Mouse (Mus musculus): ENCODE results near the gene Clec1b. TPM values are rescaled to one million over a fixed set of nuclear protein-coding genes. Genes with fewer than 3 reads are reported as not detected.

Clec1b gene
- polyA plus RNA-seq (2014; fragmentation: Illumina TruSeq; extraction: RNeasy Lipid Tissue Mini Kit (QIAGEN cat#74804); ENCODE audit: low read depth, low replicate concordance) = 2.3 TPM

GRCm38 (mm10) chr6:129396997-129397396, at the start of gene Clec1b:
Gene Clec1b (plus strand): TSS chr6:129397297.

DNA sequence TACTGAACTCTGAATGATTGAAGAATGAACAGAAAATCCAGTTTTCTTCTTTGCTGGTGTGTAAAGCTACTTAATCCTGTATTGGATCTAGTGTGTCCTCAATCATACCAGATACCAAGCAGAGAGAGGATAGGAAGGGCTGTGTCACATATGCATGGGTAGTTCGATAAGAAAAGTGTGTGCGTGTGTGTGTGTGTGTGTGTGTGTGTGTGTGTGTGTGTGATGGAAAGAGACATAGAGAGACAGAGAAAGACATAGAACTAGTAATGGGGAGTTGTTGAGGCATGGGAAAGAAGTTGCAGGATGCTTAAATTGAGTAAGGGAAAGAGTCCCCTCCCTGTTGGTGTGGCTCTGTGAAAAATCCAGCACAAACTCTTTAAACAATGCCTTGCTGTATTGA, 11.3 kb upstream of the Clec1b start, which contains the start of gene Clec12b:
Gene Clec12b, minus strand, starts transcription at position 101 of the 400 bp plus-strand sequence.

GRCm38 (mm10) chr6:129408562-129408961, 11.5 kb downstream of the Clec1b start, which contains the start of gene Clec9a:
Gene Clec9a (plus strand): TSS chr6:129408862.

DNA sequence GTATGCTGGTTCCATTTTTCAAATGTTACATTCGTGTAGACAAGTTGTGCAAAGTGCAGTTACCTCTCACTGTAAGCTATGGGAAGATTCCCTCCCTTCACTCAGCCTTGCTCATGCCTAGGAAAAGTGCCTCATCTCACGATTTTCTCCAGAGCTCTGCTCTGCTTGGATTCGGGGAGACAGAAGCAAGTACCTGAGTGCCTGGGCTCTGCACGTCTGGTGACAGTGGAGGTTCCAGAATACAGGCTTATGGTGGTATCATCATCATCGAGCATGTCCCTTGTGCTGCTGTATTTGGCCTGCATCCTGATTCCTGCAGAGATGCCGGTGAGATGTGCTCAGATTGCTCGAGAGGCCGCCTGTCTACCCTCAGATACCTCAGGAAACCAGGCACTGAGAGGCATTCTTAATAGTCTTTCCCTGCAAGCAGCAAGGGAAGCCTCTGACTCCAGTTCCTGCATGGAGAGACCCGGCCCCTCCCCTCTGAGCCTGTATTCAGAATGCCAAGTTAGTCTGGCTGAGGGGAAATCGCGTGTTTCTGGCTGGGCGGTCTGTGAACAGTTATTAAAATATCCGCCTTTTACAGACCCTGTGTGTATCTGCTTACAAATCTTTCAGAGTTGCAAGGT, 54.4 kb downstream of the Clec1b start, which contains the start of gene Clec1a:
Gene Clec1a, minus strand, starts transcription at position 590 of the 629 bp plus-strand sequence.

Other genes with a start within 250 kb of the Clec1b start
- gene Clec2d, start 216.7 kb upstream of the Clec1b start, polyA plus RNA-seq (2014; fragmentation: Illumina TruSeq; extraction: RNeasy Lipid Tissue Mini Kit (QIAGEN cat#74804); ENCODE audit: low read depth, low replicate concordance) = 156 TPM
- gene Cd69, start 121.9 kb upstream of the Clec1b start, polyA plus RNA-seq (2014; fragmentation: Illumina TruSeq; extraction: RNeasy Lipid Tissue Mini Kit (QIAGEN cat#74804); ENCODE audit: low read depth, low replicate concordance) = 0.97 TPM
- gene 4922502D21Rik, start 65.5 kb upstream of the Clec1b start, polyA plus RNA-seq (2014; fragmentation: Illumina TruSeq; extraction: RNeasy Lipid Tissue Mini Kit (QIAGEN cat#74804); ENCODE audit: low read depth, low replicate concordance) = not detected
- gene Clec12a, start 54.6 kb upstream of the Clec1b start, polyA plus RNA-seq (2014; fragmentation: Illumina TruSeq; extraction: RNeasy Lipid Tissue Mini Kit (QIAGEN cat#74804); ENCODE audit: low read depth, low replicate concordance) = 2.3 TPM
- gene Clec12b, start 11.4 kb upstream of the Clec1b start, polyA plus RNA-seq (2014; fragmentation: Illumina TruSeq; extraction: RNeasy Lipid Tissue Mini Kit (QIAGEN cat#74804); ENCODE audit: low read depth, low replicate concordance) = 1.1 TPM
- 0.77 TPM for gene Clec9a, start 11.6 kb downstream of the Clec1b start, polyA plus RNA-seq (2014; fragmentation: Illumina TruSeq; extraction: RNeasy Lipid Tissue Mini Kit (QIAGEN cat#74804); ENCODE audit: low read depth, low replicate concordance)
- gene Clec1a, start 54.7 kb downstream of the Clec1b start, polyA plus RNA-seq (2014; fragmentation: Illumina TruSeq; extraction: RNeasy Lipid Tissue Mini Kit (QIAGEN cat#74804); ENCODE audit: low read depth, low replicate concordance) = 9.7 TPM
- 0.12 TPM for gene Olr1, start 109.9 kb downstream of the Clec1b start, polyA plus RNA-seq (2014; fragmentation: Illumina TruSeq; extraction: RNeasy Lipid Tissue Mini Kit (QIAGEN cat#74804); ENCODE audit: low read depth, low replicate concordance)
- gene Tmem52b, start 115.3 kb downstream of the Clec1b start, polyA plus RNA-seq (2014; fragmentation: Illumina TruSeq; extraction: RNeasy Lipid Tissue Mini Kit (QIAGEN cat#74804); ENCODE audit: low read depth, low replicate concordance) = 745 TPM
- gene Gabarapl1, start 135.9 kb downstream of the Clec1b start, polyA plus RNA-seq (2014; fragmentation: Illumina TruSeq; extraction: RNeasy Lipid Tissue Mini Kit (QIAGEN cat#74804); ENCODE audit: low read depth, low replicate concordance) = 242 TPM
- gene Klre1, start 180.6 kb downstream of the Clec1b start, polyA plus RNA-seq (2014; fragmentation: Illumina TruSeq; extraction: RNeasy Lipid Tissue Mini Kit (QIAGEN cat#74804); ENCODE audit: low read depth, low replicate concordance) = 0.40 TPM
- gene Klrd1, start 194.5 kb downstream of the Clec1b start, polyA plus RNA-seq (2014; fragmentation: Illumina TruSeq; extraction: RNeasy Lipid Tissue Mini Kit (QIAGEN cat#74804); ENCODE audit: low read depth, low replicate concordance) = 2.7 TPM
- gene Klrk1, start 226.6 kb downstream of the Clec1b start, polyA plus RNA-seq (2014; fragmentation: Illumina TruSeq; extraction: RNeasy Lipid Tissue Mini Kit (QIAGEN cat#74804); ENCODE audit: low read depth, low replicate concordance) = 1.2 TPM
- not detected for gene Klrc3, start 246.0 kb downstream of the Clec1b start, polyA plus RNA-seq (2014; fragmentation: Illumina TruSeq; extraction: RNeasy Lipid Tissue Mini Kit (QIAGEN cat#74804); ENCODE audit: low read depth, low replicate concordance)